Mouse (Mus musculus) E14TG2a.4 (cell line): ENCODE results near the gene Gm28035.

Experiments
- CTCF ChIP-seq: conservative IDR thresholded peaks from 2 replicates; pipeline ENCODE4 v1.5.1; 2014; ENCODE audit warnings: low read length
- POU5F1 ChIP-seq: IDR thresholded peaks from 2 replicates; pipeline ENCODE4 v1.6.1; 2014; ENCODE audit warnings: low read length, borderline replicate concordance

DNA sequence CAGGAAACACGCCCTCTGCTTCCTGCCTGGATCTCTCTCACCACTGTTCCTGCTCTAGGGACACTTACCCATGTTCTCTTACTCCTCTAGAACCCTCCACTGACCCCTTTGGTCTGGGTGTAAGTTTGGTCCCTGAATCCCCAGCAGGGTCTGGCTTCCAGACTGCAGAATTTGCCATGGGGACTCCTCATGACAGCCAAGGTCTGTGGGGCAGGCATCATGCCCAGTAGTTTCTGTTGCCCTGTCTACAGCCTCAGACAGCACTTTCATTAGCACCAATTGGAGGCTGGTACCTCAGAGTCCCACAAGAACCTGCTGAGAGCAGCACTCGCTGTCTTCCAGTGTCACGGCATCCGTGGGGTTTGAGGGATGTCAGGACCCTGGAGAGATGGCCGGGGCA lies 32.5 kb upstream of the Gm28035 start:
- TF ChIP-seq CTCF: no peak
- TF ChIP-seq POU5F1: no peak
